Mouse (Mus musculus) kidney, embryonic 15.5 days (tissue): ENCODE measurements around the gene Mmp14. TPM values are rescaled to one million over a fixed set of nuclear protein-coding genes. Genes with fewer than 3 reads are reported as not detected.

Source experiments
- ATAC-seq: fragments of 200-750 bp; cut with Nextera tagmentation; replicated peaks from 2 replicates; pipeline ENCODE4 v1.8.0; 2017; ENCODE audit warnings: moderate TSS enrichment; ENCODE audit not compliant: low FRiP score
- H3K27ac ChIP-seq: fragments of 300-500 bp; sonication (generic); 2 replicates; pipeline ENCODE4 v1.5.1; 2015; ENCODE audit warnings: mild to moderate bottlenecking, inconsistent platforms
- H3K27me3 ChIP-seq: fragments of 300-500 bp; sonication (generic); 2 replicates; pipeline ENCODE4 v1.6.1; 2015; ENCODE audit warnings: inconsistent platforms
- H3K36me3 ChIP-seq: fragments of 300-500 bp; sonication (generic); 2 replicates; pipeline ENCODE4 v1.6.1; 2015; ENCODE audit warnings: inconsistent platforms
- H3K4me1 ChIP-seq: fragments of 300-500 bp; sonication (generic); 2 replicates; pipeline ENCODE4 v1.6.1; 2015; ENCODE audit warnings: inconsistent platforms
- H3K4me2 ChIP-seq: fragments of 300-500 bp; sonication (generic); 2 replicates; pipeline ENCODE4 v1.6.1; 2015; ENCODE audit warnings: moderate library complexity, mild to moderate bottlenecking, inconsistent platforms
- H3K4me3 ChIP-seq: fragments of 300-500 bp; sonication (generic); replicated peaks from 2 replicates; pipeline ENCODE4 v1.5.1; 2015; ENCODE audit warnings: mild to moderate bottlenecking, inconsistent platforms
- H3K9ac ChIP-seq: fragments of 300-500 bp; sonication (generic); 2 replicates; pipeline ENCODE4 v1.6.1; 2015; ENCODE audit warnings: mild to moderate bottlenecking, inconsistent platforms
- H3K9me3 ChIP-seq: fragments of 300-500 bp; sonication (generic); replicated peaks from 2 replicates; pipeline ENCODE4 v1.6.1; 2016; ENCODE audit warnings: inconsistent platforms
- WGBS: fragments of 180-500 bp; shearing (Covaris S2); methylation state at CpG from one replicate; pipeline ENCODE4 v1.1.7; 2015; ENCODE audit warnings: mixed read lengths; 5-methylcytosine and 5-hydroxymethylcytosine counted together
- polyA plus RNA-seq: library from polyadenylated mRNA; unstranded; fragments of >200 nt; fragmentation: Nextera tagmentation; extraction: Ambion mirVana; gene quantifications from 2 replicates; pipeline ENCODE4 v1.2.1, GENCODE M21; 2015

The Mmp14 gene
- polyA plus RNA-seq, 1 experiment from 2014 or later: 168 TPM

GRCm38 (mm10) chr14:54442548-54442947 lies 11.1 kb downstream of the Mmp14 start:
- 0 out of 2 replicates have a peak overlapping the region, but pooled peaks have one; percentile 7 for H3K27ac ChIP-seq
- ATAC-seq: no peak
- no peak overlapping the region for H3K4me2 ChIP-seq
- no peak overlapping the region for H3K4me3 ChIP-seq
- peaks cover 18% of the 10 kb centered on the region for H3K4me1 ChIP-seq
- H3K9ac ChIP-seq: no peak overlapping the region
- H3K9me3 ChIP-seq: no peaks in the 10 kb centered on the region
- H3K27me3 ChIP-seq: no peaks in the 10 kb centered on the region
- 75% methylated on average over 3 of the region's 3 CpGs for WGBS
- H3K36me3 ChIP-seq: peaks cover 46% of the 10 kb centered on the region

GRCm38 (mm10) chr14:54443196-54443595 lies 11.8 kb downstream of the Mmp14 start:
- Histone ChIP-seq H3K4me2 (no peak overlapping the region), H3K9me3 (no peaks in the 10 kb centered on the region), H3K4me1 (peaks cover 18% of the 10 kb centered on the region), H3K36me3 (peaks cover 42% of the 10 kb centered on the region), H3K27ac (peak overlapping the region; percentile 77), H3K4me3 (no peak overlapping the region), H3K9ac (no peak overlapping the region), H3K27me3 (no peaks in the 10 kb centered on the region)
- peak; percentile 59 for ATAC-seq
- WGBS: 21% methylated on average over 3 of the region's 3 CpGs

- no peaks in the 10 kb centered on the region for H3K27me3 ChIP-seq
- peaks cover 21% of the 10 kb centered on the region for H3K4me1 ChIP-seq
- peaks cover 34% of the 10 kb centered on the region for H3K36me3 ChIP-seq
- 64% methylated on average over 15 of the region's 15 CpGs for WGBS
- no peak overlapping the region for H3K9ac ChIP-seq
- H3K27ac ChIP-seq: peak overlapping the region; percentile 63; the same call in 1 of the 2 replicates
- no peak overlapping the region for H3K4me2 ChIP-seq
- no peak for ATAC-seq
- no peaks in the 10 kb centered on the region for H3K9me3 ChIP-seq
- no peak overlapping the region for H3K4me3 ChIP-seq
Observed at GRCm38 (mm10) chr14:54443712-54444618, 12.6 kb downstream of the Mmp14 start.

GRCm38 (mm10) chr14:54445476-54445875 lies 14.1 kb downstream of the Mmp14 start:
- Histone ChIP-seq H3K27me3 (no peaks in the 10 kb centered on the region), H3K9me3 (no peaks in the 10 kb centered on the region), H3K36me3 (peaks cover 19% of the 10 kb centered on the region), H3K27ac (no peak overlapping the region), H3K9ac (no peak overlapping the region), H3K4me2 (no peak overlapping the region), H3K4me3 (no peak overlapping the region), H3K4me1 (peaks cover 24% of the 10 kb centered on the region)
- no peak for ATAC-seq
- 70% methylated on average over 3 of the region's 3 CpGs for WGBS

GRCm38 (mm10) chr14:54453566-54453965 lies 22.2 kb downstream of the Mmp14 start:
- Histone ChIP-seq H3K4me1 (0 out of 2 replicates have a peak, but pooled peaks cover 6% of the 10 kb centered on the region), H3K4me2 (no peak overlapping the region), H3K36me3 (no peaks in the 10 kb centered on the region), H3K27me3 (no peaks in the 10 kb centered on the region), H3K9me3 (no peaks in the 10 kb centered on the region), H3K9ac (no peak overlapping the region), H3K27ac (no peak overlapping the region), H3K4me3 (no peak overlapping the region)
- WGBS: 87% methylated on average over 9 of the region's 9 CpGs
- no peak for ATAC-seq

GRCm38 (mm10) chr14:54454669-54455528 lies 23.5 kb downstream of the Mmp14 start:
- Histone ChIP-seq H3K9ac (no peak overlapping the region), H3K9me3 (no peaks in the 10 kb centered on the region), H3K4me2 (no peak overlapping the region), H3K27ac (no peak overlapping the region), H3K4me1 (no peaks in the 10 kb centered on the region), H3K4me3 (no peak overlapping the region), H3K27me3 (no peaks in the 10 kb centered on the region), H3K36me3 (no peaks in the 10 kb centered on the region)
- no peak for ATAC-seq
- 78% methylated on average over 11 of the region's 11 CpGs for WGBS

GRCm38 (mm10) chr14:54457907-54458569 lies 26.6 kb downstream of the Mmp14 start:
- no peak overlapping the region for H3K4me2 ChIP-seq
- no peaks in the 10 kb centered on the region for H3K4me1 ChIP-seq
- H3K27me3 ChIP-seq: no peaks in the 10 kb centered on the region
- no peak overlapping the region for H3K27ac ChIP-seq
- H3K9me3 ChIP-seq: no peaks in the 10 kb centered on the region
- no peak overlapping the region for H3K4me3 ChIP-seq
- no peaks in the 10 kb centered on the region for H3K36me3 ChIP-seq
- WGBS: 83% methylated on average over 14 of the region's 14 CpGs
- no peak for ATAC-seq
- no peak overlapping the region for H3K9ac ChIP-seq

GRCm38 (mm10) chr14:54462146-54462545 lies 30.7 kb downstream of the Mmp14 start:
- 80% methylated on average over 4 of the region's 4 CpGs for WGBS
- Histone ChIP-seq H3K9ac (no peak overlapping the region), H3K4me3 (no peak overlapping the region), H3K9me3 (no peaks in the 10 kb centered on the region), H3K27ac (no peak overlapping the region), H3K27me3 (no peaks in the 10 kb centered on the region), H3K4me2 (no peak overlapping the region), H3K4me1 (peaks cover 16% of the 10 kb centered on the region), H3K36me3 (peaks cover 16% of the 10 kb centered on the region)
- no peak for ATAC-seq

GRCm38 (mm10) chr14:54463108-54463958 lies 31.9 kb downstream of the Mmp14 start:
- Histone ChIP-seq H3K9ac (peak overlapping the region; percentile 86), H3K36me3 (peaks cover 28% of the 10 kb centered on the region), H3K27ac (peak overlapping the region; percentile 92), H3K4me3 (peak overlapping the region; percentile 90), H3K27me3 (no peaks in the 10 kb centered on the region), H3K9me3 (no peaks in the 10 kb centered on the region), H3K4me1 (peaks cover 16% of the 10 kb centered on the region), H3K4me2 (peak overlapping the region; percentile 77)
- WGBS: 13% methylated on average over 12 of the region's 12 CpGs
- peak; percentile 47 for ATAC-seq

- under 1% methylated on average over 35 of the region's 35 CpGs for WGBS
- peak; percentile 92 for ATAC-seq
- Histone ChIP-seq H3K4me1 (peaks cover 16% of the 10 kb centered on the region), H3K27me3 (no peaks in the 10 kb centered on the region), H3K36me3 (peaks cover 34% of the 10 kb centered on the region), H3K27ac (peak within 1 kb of the TSS; percentile 92), H3K9ac (peak within 1 kb of the TSS; percentile 86), H3K4me2 (peak within 1 kb of the TSS; percentile 77), H3K4me3 (peak within 1 kb of the TSS; percentile 90), H3K9me3 (no peaks in the 10 kb centered on the region)
Observed at GRCm38 (mm10) chr14:54463959-54464292, 32.5 kb downstream of the Mmp14 start, which contains the start of gene Lrp10. Gene Lrp10, plus strand, starts transcription at chr14:54464137.
